Mouse (Mus musculus) central nervous system, embryonic 14 days (tissue): ENCODE results near the gene Gm13103. TPM values are rescaled to one million over a fixed set of nuclear protein-coding genes. Genes with fewer than 3 reads are reported as not detected.

ENCODE experiments used
- polyA plus RNA-seq: library from polyadenylated mRNA; depleted of rRNA; stranded (reverse); fragments of >200 nt; gene quantifications from 2 replicates; pipeline ENCODE4 v1.2.3, GENCODE M21; 2012; rRNA removed

Gene Gm13103
- not detected in 2 replicates for polyA plus RNA-seq

GRCm38 (mm10) chr4:143846197-143846596, at the start of gene Gm13103:
TSS of gene Gm13103 (plus strand) at chr4:143846497.

GRCm38 (mm10) chr4:143815993-143816392, 30.3 kb upstream of the Gm13103 start, which contains the start of gene Gm13084:
TSS of gene Gm13084 (minus strand) at chr4:143816093.

GRCm38 (mm10) chr4:143900280-143900679, 54.0 kb downstream of the Gm13103 start, which contains the start of gene Pramef6:
TSS of gene Pramef6 (minus strand) at chr4:143900380.

Other genes starting within 250 kb of the Gm13103 start
- not detected in 2 replicates for gene Gm13083, start 231.5 kb upstream of the Gm13103 start, polyA plus RNA-seq
- not detected in 2 replicates for gene Gm13088, start 189.3 kb upstream of the Gm13103 start, polyA plus RNA-seq
- gene Gm13089, start 143.8 kb upstream of the Gm13103 start, polyA plus RNA-seq, result not detected in 2 replicates
- not detected in 2 replicates for gene Gm13078, start 127.0 kb upstream of the Gm13103 start, polyA plus RNA-seq
- not detected in 2 replicates for gene Gm13023, start 57.1 kb upstream of the Gm13103 start, polyA plus RNA-seq
- not detected in 2 replicates for gene Gm13084, start 30.4 kb upstream of the Gm13103 start, polyA plus RNA-seq
- gene Pramef6, start 53.9 kb downstream of the Gm13103 start, polyA plus RNA-seq, result not detected in 2 replicates
- not detected in 2 replicates for gene Pramef25, start 104.5 kb downstream of the Gm13103 start, polyA plus RNA-seq
- gene Gm13101, start 120.5 kb downstream of the Gm13103 start, polyA plus RNA-seq, result not detected in 2 replicates
- gene Pramef17, start 147.9 kb downstream of the Gm13103 start, polyA plus RNA-seq, result not detected in 2 replicates
- not detected in 2 replicates for gene Pramel4, start 212.6 kb downstream of the Gm13103 start, polyA plus RNA-seq